Mouse (Mus musculus): ENCODE results near the gene Slc38a11.

The Slc38a11 gene

DNA sequence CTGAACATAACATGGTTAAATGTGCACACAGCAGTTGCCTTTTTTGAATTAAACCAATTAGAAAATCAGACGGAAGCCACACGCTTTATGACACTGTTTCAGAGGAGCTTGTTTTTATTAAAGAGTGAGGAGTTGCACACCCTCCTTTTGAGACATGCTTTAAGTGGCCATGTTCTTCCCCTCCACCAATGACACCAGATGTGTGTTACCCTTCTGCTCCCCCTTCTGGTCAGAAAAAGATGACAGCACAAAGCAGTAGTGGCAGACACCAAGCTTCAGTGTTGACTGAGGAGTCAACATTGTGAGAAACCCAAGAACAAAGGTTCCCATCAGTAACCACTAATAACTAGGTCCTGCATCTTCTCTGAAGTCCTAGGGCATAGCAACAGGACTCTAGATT lies 32.5 kb downstream of the Slc38a11 start:
- peak in 1 of 2 experiments; percentile 19 for DNase-seq (ENCODE audit: low spot score in 2 of 2)

GRCm38 (mm10) chr2:65321998-65322754 lies 41.7 kb downstream of the Slc38a11 start:
- no peak for DNase-seq (ENCODE audit: low spot score in 2 of 2)

DNA sequence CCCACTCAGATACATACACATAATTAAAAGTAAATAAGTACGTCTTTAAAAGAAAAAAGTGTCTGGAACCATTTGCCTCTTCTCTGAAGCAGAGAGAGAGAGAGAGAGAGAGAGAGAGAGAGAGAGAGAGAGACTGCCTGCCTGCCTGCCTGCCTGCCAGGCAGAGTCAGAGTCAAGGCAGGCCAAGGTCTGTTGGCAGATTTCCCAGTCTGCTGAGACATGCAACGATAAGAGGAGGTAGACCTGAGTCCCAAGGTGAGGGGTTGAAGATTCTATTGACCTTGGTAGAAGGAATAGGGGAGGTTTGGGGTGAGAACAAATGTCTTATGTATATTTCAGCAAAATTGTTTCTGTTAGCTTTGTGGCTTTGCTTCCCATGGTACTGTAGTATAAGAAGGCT lies 42.9 kb downstream of the Slc38a11 start:
- DNase-seq (ENCODE audit: low spot score in 2 of 2): no peak

- no peak for DNase-seq (ENCODE audit: low spot score in 2 of 2)
Measured at GRCm38 (mm10) chr2:65316721-65317120, 47.1 kb downstream of the Slc38a11 start.

- DNase-seq (ENCODE audit: low spot score in 2 of 2): no peak
Measured at GRCm38 (mm10) chr2:65311250-65311649, 52.6 kb downstream of the Slc38a11 start.

DNA sequence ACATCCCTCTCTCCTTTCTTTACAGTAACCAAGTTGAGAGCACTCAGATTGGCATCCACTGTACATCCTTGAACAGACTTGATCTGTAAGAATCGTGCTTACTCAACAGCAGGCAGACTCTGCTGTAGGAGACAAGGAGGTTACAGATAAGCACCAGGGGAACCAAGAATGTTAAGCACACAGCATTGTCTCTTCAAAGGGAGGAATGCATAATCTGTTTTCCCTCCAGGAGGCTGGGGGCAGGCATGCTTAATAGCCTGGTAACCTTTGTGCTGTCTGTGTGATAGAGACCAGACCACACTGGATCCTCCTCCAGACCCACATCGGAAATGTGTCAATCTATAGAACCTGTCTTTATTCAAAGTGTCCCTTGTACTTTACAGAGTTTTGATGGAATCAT lies 67.3 kb downstream of the Slc38a11 start:
- DNase-seq (ENCODE audit: low spot score in 2 of 2): no peak

- no peak for DNase-seq (ENCODE audit: low spot score in 2 of 2)
Measured at GRCm38 (mm10) chr2:65294092-65294491, 69.7 kb downstream of the Slc38a11 start.

DNA sequence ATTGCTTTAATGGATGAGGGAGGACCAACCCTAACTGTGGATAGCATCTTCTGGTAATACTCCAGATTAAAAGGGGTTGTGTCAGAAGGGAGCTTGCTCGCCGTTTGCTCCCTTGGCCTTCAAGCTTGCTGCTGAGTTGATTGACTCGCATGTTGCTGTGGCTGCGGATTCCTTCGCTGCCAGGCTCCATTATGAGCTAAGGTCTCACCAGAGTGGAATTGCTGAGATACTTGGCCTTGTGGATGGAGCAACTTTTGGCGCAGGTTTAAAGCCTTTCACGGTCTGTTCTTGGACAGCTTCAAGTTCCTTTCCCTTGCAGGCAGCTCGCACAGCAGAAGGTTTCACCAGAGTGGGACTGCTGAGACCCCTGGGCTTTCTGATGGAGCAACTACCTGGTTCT lies 70.4 kb downstream of the Slc38a11 start:
- DNase-seq (ENCODE audit: low spot score in 2 of 2): no peak

- no peak for DNase-seq (ENCODE audit: low spot score in 2 of 2)
Measured at GRCm38 (mm10) chr2:65289721-65290120, 74.1 kb downstream of the Slc38a11 start.

GRCm38 (mm10) chr2:65288696-65289095 lies 75.1 kb downstream of the Slc38a11 start:
- no peak for DNase-seq (ENCODE audit: low spot score in 2 of 2)

DNA sequence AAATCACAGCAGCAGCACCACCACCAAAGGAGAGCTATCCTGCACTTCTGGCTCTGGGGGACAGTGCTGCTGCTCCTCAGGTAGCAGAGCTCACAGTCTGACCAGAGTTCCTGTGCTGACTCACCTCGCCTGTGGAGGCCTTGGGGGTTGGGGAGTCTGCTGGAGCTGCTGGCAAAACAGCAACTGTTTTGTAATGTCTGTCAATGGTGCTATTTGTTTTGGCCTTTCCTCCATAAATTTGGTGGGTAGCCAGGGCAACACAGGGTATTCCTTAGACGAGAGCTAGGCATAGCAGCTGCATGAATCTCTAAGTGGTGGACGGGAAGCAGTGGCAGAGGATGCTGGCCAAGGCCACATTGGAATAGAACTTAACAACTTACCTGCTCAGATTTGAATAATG lies 78.5 kb downstream of the Slc38a11 start:
- DNase-seq (ENCODE audit: low spot score in 2 of 2): peak in 1 of 2 experiments; percentile 6

DNA sequence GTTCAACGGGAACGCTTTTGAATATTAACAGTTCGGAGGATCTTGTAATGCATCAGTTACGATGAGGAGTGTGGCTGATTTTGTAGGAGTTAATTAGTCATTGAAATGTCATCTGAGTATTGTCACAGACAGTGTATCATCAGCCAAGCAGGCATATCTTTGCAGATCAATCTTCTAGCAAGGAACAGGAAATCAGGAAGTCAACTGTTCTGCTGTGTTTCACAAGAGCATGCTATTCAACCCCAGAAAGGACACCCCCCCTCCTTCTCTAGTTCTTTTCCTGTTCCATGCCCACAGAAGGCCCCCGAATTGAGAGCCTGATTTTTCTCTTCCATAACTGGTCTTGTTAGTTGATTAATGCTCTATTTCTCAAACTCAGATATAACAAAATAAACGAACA lies 80.9 kb downstream of the Slc38a11 start:
- no peak for DNase-seq (ENCODE audit: low spot score in 2 of 2)

- no peak for DNase-seq (ENCODE audit: low spot score in 2 of 2)
Measured at GRCm38 (mm10) chr2:65279029-65279690, 84.7 kb downstream of the Slc38a11 start.

GRCm38 (mm10) chr2:65275443-65276061 lies 88.3 kb downstream of the Slc38a11 start:
- peak in 1 of 2 experiments; percentile 20 for DNase-seq (ENCODE audit: low spot score in 2 of 2)

DNA sequence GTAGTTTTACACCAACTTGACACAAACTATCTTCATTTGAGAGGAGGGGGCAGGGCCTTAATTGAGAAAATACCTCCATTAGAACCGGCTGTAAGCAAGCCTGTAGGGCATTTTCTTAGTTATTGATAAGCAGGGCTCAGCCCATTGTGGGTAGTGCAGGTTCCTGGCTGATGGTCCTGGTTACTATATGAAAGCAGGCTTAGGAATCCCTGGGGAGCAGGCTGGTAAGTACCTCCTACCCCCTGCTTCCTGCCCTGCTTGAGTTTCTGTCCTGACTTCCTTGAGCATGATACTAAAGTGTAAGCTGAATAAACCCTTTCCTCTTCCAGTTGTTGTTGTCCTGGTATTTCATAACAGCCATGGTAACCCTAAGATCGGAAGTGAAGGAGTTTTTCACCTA lies 89.9 kb downstream of the Slc38a11 start:
- no peak for DNase-seq (ENCODE audit: low spot score in 2 of 2)

- DNase-seq (ENCODE audit: low spot score in 2 of 2): no peak
Measured at GRCm38 (mm10) chr2:65268731-65269130, 95.1 kb downstream of the Slc38a11 start.

- DNase-seq (ENCODE audit: low spot score in 2 of 2): no peak
Measured at GRCm38 (mm10) chr2:65267834-65268233, 96.0 kb downstream of the Slc38a11 start.

GRCm38 (mm10) chr2:65266576-65267299 lies 97.1 kb downstream of the Slc38a11 start:
- no peak for DNase-seq (ENCODE audit: low spot score in 2 of 2)

All from frontal cortex, postnatal 36 days (tissue).